Mouse (Mus musculus) cerebellum, adult 11-12 months (tissue): ENCODE data around the gene Gm7271.
A peak's percentile ranks its signal among the peaks of the same experiment; 100 is the strongest.

ENCODE experiments used
- DNase-seq: peaks from one replicate; pipeline ENCODE4 v3.0.0; 2022

Gene Gm7271

DNA sequence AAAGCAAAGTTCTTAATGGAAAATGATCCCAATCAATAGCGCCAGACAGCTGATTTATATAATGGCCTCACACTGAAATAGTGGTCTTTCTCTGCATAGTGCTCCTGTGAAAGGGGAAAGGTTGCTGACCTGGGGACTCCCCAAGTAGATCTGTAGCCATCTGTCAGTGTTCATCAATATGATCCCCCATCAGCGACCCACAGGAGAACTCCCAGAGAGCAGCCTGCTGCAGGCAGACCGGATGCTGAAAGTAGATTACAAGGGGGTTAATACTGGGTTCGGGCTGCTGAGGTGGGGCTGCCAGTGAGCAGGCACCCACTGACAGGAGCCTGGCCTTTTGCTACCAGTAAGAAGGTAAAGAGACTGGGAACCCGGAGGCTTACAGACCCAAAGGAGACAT is at the start of gene Gm7271:
TSS of gene Gm7271 (plus strand) at position 230 of the 400 bp plus-strand sequence.
- DNase-seq = no peak

DNA sequence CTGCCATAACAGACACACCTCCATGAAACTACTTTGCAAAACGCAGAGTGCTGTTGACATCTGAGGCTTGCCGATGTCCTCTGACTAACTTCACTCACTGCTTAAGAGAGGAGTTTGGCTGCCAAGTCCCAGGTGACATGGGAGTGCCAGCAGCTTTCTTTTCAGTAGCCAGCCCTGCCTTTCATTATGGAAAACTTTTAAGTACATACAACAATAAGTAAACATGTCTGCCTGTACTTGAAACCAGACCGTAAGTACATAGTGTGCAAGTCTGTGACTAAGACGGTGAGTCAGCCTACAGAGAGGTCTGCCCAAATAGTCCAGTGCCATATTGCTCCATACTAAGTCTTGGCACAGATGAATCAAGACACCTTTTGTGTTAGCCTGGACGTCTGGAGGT is 46.7 kb upstream of the Gm7271 start:
- DNase-seq = no peak

DNA sequence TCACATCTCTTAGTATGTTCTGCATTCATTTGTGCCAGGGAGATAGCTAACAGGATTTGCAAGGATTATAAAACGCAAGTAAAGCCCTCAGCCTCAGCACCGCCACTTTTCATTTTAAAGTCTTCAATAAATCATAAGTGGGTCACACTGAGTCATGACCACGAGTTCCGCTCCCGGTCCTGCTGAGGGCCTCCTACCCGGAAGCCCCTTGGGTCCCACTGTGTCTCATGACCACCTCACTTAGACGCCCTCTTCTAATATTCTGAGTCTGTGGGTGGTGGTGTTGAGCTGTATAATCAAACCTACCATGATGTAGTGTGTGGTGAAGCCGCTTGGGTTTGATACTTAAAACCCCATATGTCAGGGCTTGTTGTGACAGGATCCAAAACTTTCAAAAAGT is 46.1 kb upstream of the Gm7271 start:
- DNase-seq = no peak

DNA sequence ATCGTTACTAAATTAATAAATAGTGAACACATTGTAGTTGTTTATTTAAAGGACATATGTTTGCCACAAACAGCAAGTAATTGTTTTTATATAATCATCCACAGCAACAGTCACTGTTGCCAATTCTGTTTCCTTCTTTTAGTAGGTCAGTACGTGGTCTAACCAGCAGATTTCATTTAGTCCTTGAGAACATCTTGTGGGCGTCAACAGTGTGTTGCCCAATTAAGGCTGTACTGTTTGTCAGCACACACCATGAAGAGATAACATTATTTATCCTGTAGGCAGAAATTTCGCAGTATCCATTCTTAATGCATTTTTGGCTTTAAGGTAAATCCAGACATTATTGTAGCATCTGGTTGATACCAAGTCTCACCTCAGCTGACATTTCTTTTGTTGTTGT is 42.4 kb upstream of the Gm7271 start:
- no peak for DNase-seq

DNA sequence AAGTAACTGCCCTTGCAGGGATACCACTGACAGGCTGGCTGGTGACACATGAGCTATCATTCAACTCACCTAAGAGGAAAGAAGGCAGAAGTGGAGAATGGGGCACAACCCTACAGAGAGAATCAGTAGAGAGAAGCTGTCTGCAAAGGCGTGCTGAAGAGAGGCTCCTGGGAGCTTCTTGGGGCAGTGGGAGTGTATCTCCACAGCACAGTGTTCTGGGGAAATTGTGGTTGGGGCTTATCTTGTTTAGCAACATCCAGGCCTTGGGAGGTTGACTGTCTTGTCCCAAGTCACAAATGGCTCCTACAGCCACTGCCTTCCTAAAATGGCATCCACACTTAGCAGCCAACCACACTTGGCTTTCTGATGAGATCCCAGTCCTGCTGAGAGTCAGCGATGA is 8.9 kb upstream of the Gm7271 start:
- no peak for DNase-seq

DNA sequence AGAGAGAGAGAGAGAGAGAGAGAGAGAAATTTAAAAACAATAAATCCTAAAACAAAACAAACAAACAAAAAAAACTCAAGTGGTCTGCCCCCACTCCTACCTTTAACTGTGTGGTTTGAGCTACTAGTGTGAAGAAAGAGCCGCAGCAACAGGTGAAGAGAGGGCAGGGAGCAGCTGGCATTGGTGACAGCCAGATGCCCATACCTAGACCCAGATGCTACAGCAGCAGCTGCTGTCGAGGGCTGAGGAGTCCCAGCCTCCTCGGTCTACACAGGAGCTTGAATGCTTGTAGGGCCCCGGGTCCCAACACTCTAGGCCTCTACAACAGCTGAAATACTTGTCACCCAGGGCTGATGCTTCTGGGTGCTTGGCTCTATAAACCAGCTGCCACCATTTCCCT is 7.0 kb upstream of the Gm7271 start:
- DNase-seq = no peak

DNA sequence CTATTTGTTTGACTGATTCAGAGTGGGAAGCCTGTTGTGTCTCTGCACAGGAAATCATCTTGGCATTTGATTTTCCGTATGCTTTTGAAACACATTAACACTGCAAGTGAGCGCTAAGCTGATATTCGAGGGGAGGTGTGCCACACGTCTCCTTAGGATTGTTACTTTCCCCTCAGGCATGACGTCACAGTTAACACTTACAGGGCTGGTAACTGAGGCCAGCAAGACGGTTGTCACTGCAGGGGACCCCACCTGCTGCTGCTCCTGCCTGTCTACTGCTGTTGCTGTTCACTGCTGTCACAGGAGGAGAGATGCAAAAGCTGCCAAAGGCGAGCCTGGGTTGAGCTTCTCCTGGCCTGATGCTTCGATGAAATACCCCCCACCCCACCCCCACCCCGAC is 6.1 kb upstream of the Gm7271 start:
- no peak for DNase-seq

DNA sequence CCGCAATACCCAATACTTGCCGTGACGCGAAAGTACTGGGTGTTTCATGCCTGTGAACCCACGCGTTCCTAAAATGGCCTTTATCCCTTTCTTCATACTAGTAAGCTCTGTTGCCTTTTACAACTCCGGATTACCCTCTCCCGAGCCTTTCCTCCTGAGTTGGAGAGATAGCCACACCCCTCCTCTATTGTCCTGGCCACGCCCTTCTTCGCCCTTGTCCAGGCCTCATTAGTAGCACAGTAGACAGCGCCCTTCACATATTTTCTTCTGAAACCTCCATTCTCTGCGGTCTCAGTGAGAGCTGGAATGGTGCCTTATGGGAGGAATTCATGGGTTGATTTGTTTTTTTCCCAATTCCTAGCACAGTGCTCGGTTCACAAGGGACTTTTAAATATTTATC is 11.3 kb downstream of the Gm7271 start:
- no peak for DNase-seq

DNA sequence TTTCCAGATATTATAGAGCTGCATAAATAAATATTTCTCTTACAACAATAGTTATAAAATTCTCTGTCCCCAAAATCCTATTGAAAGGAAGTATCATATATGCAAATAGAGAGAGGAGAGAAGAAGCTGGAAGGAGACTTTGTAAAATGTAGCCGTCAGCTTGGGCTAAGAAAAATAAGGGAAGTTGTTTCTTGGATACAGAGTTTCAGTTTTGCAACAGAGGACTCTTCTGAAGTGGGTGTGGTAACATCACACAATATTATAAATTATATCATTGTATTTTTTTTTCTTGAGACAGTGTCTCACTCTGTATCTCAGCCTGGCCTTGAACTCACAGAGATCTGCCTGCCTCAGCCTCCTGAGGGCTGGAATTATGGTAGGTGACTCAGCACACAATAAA is 38.6 kb downstream of the Gm7271 start:
- no peak for DNase-seq

DNA sequence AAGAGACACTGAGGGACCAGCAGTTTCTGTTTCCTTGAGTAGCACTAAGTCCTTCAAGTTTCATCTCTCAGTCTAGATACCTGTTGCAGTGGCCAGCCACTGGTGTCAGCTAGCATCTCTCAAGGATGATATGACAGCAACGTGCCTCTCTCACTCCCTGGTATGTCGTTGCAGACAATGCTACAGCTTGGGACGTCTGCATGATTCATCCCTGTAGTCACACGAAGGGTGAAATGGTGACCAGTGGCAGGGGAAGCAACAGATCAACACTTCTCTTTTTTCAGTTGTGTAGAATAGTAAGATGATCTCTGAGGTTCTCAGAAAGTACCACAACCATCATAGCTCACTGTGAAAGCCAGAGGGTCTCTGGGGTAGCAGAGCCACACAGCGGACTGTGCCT is 40.8 kb downstream of the Gm7271 start:
- no peak for DNase-seq

DNA sequence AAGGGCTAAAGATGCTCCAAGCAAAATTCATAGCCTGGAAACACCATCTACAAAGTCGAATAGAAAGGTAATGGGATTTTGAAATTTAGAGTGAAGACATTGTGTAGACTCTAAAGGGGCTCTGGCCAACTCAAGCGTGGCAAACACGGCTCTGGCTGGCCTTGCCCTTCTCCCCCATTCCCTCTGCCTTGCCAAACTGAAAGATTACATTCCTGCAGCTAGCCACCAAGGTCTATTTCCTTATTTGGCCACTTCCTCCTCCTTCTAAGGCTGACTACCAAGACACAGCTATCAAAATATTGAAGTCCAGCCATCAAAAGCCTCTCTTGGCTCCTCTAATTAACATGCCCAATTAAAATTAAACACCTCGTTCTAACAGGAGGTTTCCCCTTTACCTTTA is 41.2 kb downstream of the Gm7271 start:
- no peak for DNase-seq

DNA sequence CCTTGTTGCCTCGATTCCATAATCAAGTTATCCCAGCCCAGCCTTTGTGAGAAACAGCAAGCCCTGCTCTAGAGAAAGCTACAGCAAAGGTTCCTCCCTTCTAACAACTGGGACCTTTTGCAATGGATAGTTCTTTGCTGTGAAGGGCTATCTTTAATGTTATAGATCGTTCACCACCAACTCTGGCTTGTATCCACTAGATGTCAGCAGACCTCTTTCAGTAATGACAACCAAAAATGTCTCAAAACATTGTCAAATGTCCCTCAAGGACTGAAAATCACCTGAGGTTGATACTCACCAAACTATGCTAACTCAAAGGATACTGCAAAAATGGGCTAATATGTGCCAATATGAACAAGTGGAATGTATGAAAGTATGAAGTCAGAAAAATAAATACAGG is 42.0 kb downstream of the Gm7271 start:
- no peak for DNase-seq

DNA sequence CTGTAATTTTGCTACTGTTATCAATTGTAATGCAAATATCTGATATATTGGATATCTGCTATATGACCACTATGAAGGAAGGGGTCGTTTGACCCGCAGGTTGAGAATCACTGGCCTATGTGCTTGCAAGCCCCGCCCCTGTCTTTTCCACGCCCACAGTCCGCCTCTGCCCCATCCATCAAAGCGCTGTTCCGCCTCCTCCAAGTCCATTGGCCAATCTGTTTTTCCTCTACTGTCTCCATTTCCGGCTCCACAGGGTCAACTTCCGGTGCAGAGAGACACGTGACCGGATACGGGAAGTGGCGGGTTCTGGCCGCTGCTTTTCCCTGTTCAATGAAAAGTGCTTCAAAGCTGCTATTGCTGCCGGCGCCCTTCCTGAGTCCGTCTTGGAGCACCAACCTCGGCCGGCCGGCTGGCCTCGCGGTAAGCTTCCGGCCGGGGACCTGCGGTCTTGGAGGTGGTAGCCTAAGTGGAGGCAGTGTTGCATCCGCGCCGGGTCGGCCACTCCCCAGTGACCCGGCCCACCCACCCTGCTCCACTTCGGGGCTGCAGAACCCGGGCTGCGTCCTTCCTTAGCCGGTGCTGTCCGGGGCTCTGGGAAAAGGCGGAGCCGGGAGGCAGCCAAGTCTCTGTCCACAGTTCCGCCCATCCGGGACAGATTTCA is 45.3 kb downstream of the Gm7271 start, which contains the start of gene Exoc1:
TSS of gene Exoc1 (plus strand) at position 272 of the 664 bp plus-strand sequence.
- DNase-seq = peak; percentile 95

DNA sequence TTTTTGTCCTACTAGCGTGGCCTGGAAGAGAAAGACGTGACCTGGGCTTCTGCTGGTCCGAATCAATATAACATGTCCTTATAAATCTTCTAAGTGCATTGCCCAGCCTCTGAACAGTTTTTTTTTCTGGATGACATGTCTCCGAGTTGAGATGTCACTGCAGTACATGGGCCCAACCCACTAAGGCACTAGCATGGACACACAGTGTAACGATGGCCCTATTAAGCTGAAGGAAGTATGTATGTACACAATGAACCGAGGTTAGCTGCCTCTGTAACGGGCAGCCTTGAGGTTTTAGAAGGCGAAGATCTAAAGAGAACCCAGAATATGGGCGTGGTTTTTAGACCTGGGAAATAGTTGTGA is 45.8 kb downstream of the Gm7271 start:
- no peak for DNase-seq

DNA sequence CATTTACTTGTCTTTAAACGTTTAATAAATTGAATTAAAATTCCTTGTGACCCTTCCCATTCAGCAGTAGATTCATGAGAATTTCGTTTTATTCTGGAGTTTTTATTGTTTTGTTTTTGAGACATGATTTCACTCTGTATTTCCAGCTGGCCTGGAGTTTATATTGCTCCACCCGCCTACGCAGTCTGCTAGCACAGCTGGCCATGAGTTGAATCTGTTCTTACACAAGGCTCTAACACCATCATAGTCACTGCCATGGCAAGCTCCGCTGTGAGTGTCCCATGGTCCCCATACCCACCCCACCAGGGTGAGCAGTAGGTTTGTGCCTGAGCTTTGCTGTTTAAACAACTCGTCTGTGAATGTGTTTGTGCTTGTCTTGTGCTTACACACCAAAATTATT is 49.3 kb downstream of the Gm7271 start:
- no peak for DNase-seq

DNA sequence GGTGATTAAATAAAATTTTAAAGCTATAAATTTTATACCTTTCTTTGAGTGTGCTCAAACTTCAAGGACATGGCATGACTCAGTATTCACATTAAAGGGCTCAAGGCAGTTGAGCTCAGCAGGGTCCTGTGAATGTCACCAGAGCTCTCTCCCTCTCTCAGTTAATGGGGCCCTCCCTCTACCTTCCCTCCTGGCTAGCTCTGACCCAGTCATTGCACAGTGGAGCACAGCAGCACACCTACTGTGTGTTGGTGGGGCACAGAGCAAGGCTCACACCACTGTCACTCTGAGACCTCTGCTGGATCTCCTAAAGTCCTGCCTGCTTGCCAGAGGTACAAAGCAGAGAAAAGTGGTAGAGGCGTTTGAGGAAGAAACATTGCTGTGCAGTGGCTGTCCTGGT is 52.4 kb downstream of the Gm7271 start:
- DNase-seq = no peak

DNA sequence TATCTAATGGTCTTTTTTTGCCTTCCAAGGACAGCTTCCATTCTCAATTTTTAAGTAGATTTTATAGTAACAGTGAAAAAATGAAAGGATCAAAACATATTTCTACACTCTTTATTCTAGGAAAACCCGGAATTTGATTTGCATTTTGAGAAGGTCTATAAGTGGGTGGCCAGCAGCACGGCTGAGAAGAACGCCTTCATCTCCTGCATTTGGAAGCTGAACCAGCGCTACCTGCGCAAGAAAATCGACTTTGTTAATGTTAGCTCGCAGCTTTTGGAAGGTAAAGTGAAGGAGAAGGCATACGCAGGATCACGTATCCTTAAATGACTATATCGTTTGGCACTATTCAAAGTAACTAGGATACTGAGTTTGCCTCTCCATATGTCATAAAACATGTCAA is 53.7 kb downstream of the Gm7271 start:
- DNase-seq = no peak

DNA sequence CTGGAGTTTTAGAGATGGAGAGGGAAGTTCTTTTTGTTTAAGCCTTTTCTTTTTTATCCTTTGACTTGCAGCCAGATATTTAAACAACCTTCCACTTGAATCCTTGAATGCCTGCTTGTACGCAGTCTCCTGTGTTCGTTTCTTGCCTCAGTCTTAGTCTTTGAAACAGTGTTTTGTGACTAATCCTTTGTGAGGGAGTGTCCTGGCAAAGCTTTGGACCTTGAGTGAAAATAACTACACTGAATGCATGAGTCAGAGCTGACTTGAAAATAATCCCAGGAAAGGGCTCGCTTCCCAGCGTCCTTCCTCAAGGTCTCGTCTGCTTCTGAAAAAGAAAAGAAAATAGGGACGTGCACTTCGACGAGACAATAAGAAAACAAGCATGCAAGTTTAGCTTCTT is 56.3 kb downstream of the Gm7271 start:
- DNase-seq = no peak

DNA sequence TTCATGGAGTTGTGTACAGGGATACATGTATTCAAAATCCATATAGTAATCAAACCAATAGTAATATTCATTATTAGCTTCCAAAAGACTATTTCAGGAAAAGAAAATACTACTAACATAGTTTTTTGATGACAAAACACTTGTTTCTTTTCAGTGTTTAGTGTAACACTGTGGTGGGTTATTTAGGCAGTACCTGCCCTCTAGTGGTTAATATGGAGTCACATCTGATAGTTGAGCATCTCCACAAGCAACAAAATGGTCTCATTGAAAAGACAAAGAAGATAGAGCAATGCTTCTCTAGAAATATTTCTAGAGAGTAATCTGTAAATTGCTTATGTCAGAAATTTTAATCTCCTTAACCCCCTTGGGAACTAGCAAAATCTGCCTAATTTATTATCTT is 57.0 kb downstream of the Gm7271 start:
- no peak for DNase-seq

DNA sequence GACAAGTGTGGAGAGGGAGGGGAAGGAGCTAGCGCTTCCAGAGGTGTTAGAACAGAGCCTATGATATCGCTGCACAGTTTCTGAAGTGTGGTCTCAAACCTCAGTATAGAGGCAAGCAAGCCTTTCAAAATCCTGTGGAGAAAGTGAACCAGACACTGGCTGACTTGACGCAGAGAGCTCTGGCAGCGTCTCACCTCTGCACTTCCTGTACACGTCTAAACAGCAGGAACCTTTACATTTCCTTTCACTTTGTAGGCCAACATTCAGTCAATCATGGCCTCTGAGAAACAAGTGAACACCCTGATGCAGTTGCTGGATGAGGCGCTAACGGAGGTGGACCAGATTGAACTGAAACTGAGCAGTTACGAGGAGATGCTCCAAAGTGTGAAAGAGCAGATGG is 59.4 kb downstream of the Gm7271 start:
- DNase-seq = no peak

DNA sequence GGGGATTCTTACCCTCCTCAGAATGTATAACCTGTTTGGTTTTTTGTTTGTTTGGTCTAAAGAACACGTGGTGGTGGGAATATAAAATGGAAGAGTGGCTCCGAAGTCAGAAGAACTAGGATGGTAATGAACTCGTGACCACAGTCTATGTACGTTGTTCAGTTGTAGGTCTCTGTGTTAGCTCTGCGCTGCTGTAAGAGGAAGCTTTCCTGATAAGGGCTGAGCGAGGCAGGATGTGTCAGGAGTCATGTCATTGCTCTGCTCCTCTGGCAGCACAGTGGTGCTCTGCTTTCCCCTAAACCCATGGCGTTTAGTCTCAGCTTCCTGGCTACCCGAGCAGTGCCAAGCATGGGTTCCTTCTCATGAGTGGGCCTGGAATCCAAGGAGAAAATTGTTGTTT is 66.6 kb downstream of the Gm7271 start:
- no peak for DNase-seq

DNA sequence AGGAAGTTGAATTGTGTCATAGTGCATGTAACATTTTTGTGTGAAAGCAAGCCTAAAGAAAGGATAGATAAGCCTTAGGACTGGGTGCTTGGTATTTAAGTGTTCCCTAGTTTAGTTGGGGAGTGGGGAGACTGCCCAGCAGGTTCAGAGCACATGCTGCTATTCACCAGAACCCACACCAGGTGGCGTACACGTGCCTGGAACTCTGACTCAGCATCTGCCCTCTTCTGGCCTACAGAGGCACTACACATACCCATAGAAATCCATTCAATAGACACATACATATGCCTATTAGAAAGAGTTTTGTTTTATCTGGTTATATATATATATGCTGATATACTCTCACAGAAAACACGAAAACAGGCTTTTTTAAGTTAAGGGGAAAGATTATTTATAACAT is 81.5 kb downstream of the Gm7271 start:
- no peak for DNase-seq
